Mouse (Mus musculus) hindbrain, embryonic 10.5 days (tissue): ENCODE results near the gene Sod3. TPM values are rescaled to one million over a fixed set of nuclear protein-coding genes. Genes with fewer than 3 reads are reported as not detected.

Experiments
- polyA plus RNA-seq: library from polyadenylated mRNA; unstranded; fragments of >200 nt; fragmentation: Nextera tagmentation; extraction: Ambion mirVana; gene quantifications from 2 replicates; pipeline ENCODE4 v1.2.1, GENCODE M21; 2016

Gene Sod3
- polyA plus RNA-seq, 1 experiment from 2014 or later, result 2.0 TPM

Other genes starting within 250 kb of the Sod3 start
- gene Dhx15, start 173.3 kb upstream of the Sod3 start, polyA plus RNA-seq, result 174 and 201 TPM in 2 replicates
- 2.3 and 2.5 TPM in 2 replicates for gene Ccdc149, start 107.7 kb downstream of the Sod3 start, polyA plus RNA-seq
- 1.3 and 1.7 TPM in 2 replicates for gene Lgi2, start 202.7 kb downstream of the Sod3 start, polyA plus RNA-seq